Mouse (Mus musculus): ENCODE measurements at regions not wholly inside any gene's neighbourhood (a gene's known extent, or its start where the extent isn't known, plus 50 kb on each side); places are given as distances from the start of the nearest gene placed in this dataset.
"Not testable (repeated sequence)": the region's sequence is repeated elsewhere in the genome, so short reads cannot be mapped to it uniquely, and the experiment has no call there.

GRCm38 (mm10) chr4:7422787-7423186 lies 816.1 kb downstream of the Car8 start:
- no peak for DNase-seq (ENCODE audit: low spot score)

GRCm38 (mm10) chr4:7414301-7414700 lies 824.5 kb downstream of the Car8 start:
- no peak for DNase-seq (ENCODE audit: low spot score)

- no peak for DNase-seq (ENCODE audit: low spot score)
These were observed 846.1 kb downstream of the Car8 start for GRCm38 (mm10) chr4:7392696-7393095.

GRCm38 (mm10) chr4:7391596-7391995 lies 847.2 kb downstream of the Car8 start:
- no peak for DNase-seq (ENCODE audit: low spot score)

GRCm38 (mm10) chr4:7385069-7385468 lies 853.8 kb downstream of the Car8 start:
- no peak for DNase-seq (ENCODE audit: low spot score)

GRCm38 (mm10) chr4:7379996-7380395 lies 858.8 kb downstream of the Car8 start:
- DNase-seq (ENCODE audit: low spot score): no peak

GRCm38 (mm10) chr4:7364238-7365040 lies 874.4 kb downstream of the Car8 start:
- DNase-seq (ENCODE audit: low spot score): no peak

GRCm38 (mm10) chr4:7363508-7363907 lies 875.3 kb downstream of the Car8 start:
- no peak for DNase-seq (ENCODE audit: low spot score)

- DNase-seq (ENCODE audit: low spot score): no peak
These were observed 882.6 kb downstream of the Car8 start for GRCm38 (mm10) chr4:7356202-7356601.

GRCm38 (mm10) chr4:7347317-7347716 lies 891.5 kb downstream of the Car8 start:
- DNase-seq (ENCODE audit: low spot score): no peak

GRCm38 (mm10) chr4:7341159-7341558 lies 897.7 kb downstream of the Car8 start:
- DNase-seq (ENCODE audit: low spot score): no peak

- DNase-seq (ENCODE audit: low spot score): no peak
These were observed 924.6 kb downstream of the Car8 start for GRCm38 (mm10) chr4:7314261-7314660.

- DNase-seq (ENCODE audit: low spot score): no peak
These were observed 925.6 kb downstream of the Car8 start for GRCm38 (mm10) chr4:7313219-7313618.

GRCm38 (mm10) chr4:7312160-7312559 lies 926.7 kb downstream of the Car8 start:
- DNase-seq (ENCODE audit: low spot score): no peak

GRCm38 (mm10) chr4:7269047-7269446 lies 969.8 kb downstream of the Car8 start:
- DNase-seq (ENCODE audit: low spot score): no peak

- no peak for DNase-seq (ENCODE audit: low spot score)
These were observed 982.4 kb downstream of the Car8 start for GRCm38 (mm10) chr4:7256486-7256885.

- DNase-seq (ENCODE audit: low spot score): peak; percentile 44
These were observed 985.2 kb downstream of the Car8 start for GRCm38 (mm10) chr4:7253616-7254015.

GRCm38 (mm10) chr4:7251641-7252040 lies 987.2 kb downstream of the Car8 start:
- no peak for DNase-seq (ENCODE audit: low spot score)

GRCm38 (mm10) chr4:7247816-7248215 lies 991.0 kb downstream of the Car8 start:
- no peak for DNase-seq (ENCODE audit: low spot score)

GRCm38 (mm10) chr4:7247244-7247643 lies 991.6 kb downstream of the Car8 start:
- no peak for DNase-seq (ENCODE audit: low spot score)

- no peak for DNase-seq (ENCODE audit: low spot score)
These were observed 992.0 kb downstream of the Car8 start for GRCm38 (mm10) chr4:7246828-7247227.

- DNase-seq (ENCODE audit: low spot score): no peak
These were observed 993.2 kb downstream of the Car8 start for GRCm38 (mm10) chr4:7245653-7246052.

- no peak for DNase-seq (ENCODE audit: low spot score)
These were observed 1001.0 kb downstream of the Car8 start for GRCm38 (mm10) chr4:7237848-7238247.

- DNase-seq (ENCODE audit: low spot score): not testable (repeated sequence)
These were observed 1004.3 kb downstream of the Car8 start for GRCm38 (mm10) chr4:7234537-7234936.

Data from left cerebral cortex, adult 11 months (tissue).